8 mouse cellular contexts compared by ENCODE assay signal in genomic region chr2:34982096-34982724, GRCm38 (mm10). TPM values are rescaled to one million over a fixed set of nuclear protein-coding genes. Genes with fewer than 3 reads are reported as not detected.
DNase-seq lines count a peak whose midpoint lies in the region; ATAC-seq and TF ChIP-seq lines count a peak whose summit lies in the region.

No protein-coding gene starts in this region.

- H3K9me3 ChIP-seq in forebrain, embryonic 14.5 days (replicated peaks; ENCODE audit: control insufficient read depth, low read length) = no peaks in the 10 kb centered on the region
- no peaks in the 10 kb centered on the region for H3K9me3 ChIP-seq in forebrain, embryonic 12.5 days
- no peaks in the 10 kb centered on the region for H3K9me3 ChIP-seq in hindbrain, embryonic 15.5 days

- no peak overlapping the region for H3K4me3 ChIP-seq in forebrain, embryonic 14.5 days (ENCODE audit: low read depth, low read length)
- H3K4me3 ChIP-seq in forebrain, embryonic 12.5 days (replicated peaks) = no peak overlapping the region
- no peak overlapping the region for H3K4me3 ChIP-seq in hindbrain, embryonic 15.5 days
- H3K4me3 ChIP-seq in cerebellum, adult 2 months (replicated peaks; ENCODE audit: insufficient read depth, low read depth, low read length) = no peak overlapping the region

- TF ChIP-seq CTCF in cerebellum, adult 2 months (IDR thresholded peaks at IDR 0.05; ENCODE audit: borderline replicate concordance, insufficient read depth, low read depth, low read length) = no peak

- WGBS in forebrain, embryonic 14.5 days = 43% methylated on average over 14 of the region's 14 CpGs
- WGBS in forebrain, embryonic 12.5 days = 60% methylated on average over 14 of the region's 14 CpGs
- WGBS in hindbrain, embryonic 15.5 days = 50% methylated on average over 14 of the region's 14 CpGs
- 35% methylated on average over 14 of the region's 14 CpGs for WGBS in cerebellum, adult 2 months

- no peaks in the 10 kb centered on the region for H3K36me3 ChIP-seq in forebrain, embryonic 14.5 days (ENCODE audit: control insufficient read depth, insufficient read depth, low read length)
- no peaks in the 10 kb centered on the region for H3K36me3 ChIP-seq in forebrain, embryonic 12.5 days (replicated peaks)
- H3K36me3 ChIP-seq in hindbrain, embryonic 15.5 days = no peaks in the 10 kb centered on the region

- H3K4me2 ChIP-seq in forebrain, embryonic 14.5 days (ENCODE audit: low read length) = no peak overlapping the region
- H3K4me2 ChIP-seq in forebrain, embryonic 12.5 days = no peak overlapping the region
- H3K4me2 ChIP-seq in hindbrain, embryonic 15.5 days = no peak overlapping the region

- TF ChIP-seq POLR2A in cerebellum, adult 2 months (IDR thresholded peaks at IDR 0.05; ENCODE audit: borderline replicate concordance, insufficient read depth, low read length) = no peak

- H3K27me3 ChIP-seq in forebrain, embryonic 14.5 days (replicated peaks; ENCODE audit: control insufficient read depth, insufficient read depth, low read length) = no peaks in the 10 kb centered on the region
- no peaks in the 10 kb centered on the region for H3K27me3 ChIP-seq in forebrain, embryonic 12.5 days
- no peaks in the 10 kb centered on the region for H3K27me3 ChIP-seq in hindbrain, embryonic 15.5 days
- no peaks in the 10 kb centered on the region for H3K27me3 ChIP-seq in cerebellum, adult 2 months (ENCODE audit: control insufficient read depth, insufficient read depth, low read length)

- H3K9ac ChIP-seq in forebrain, embryonic 14.5 days (ENCODE audit: low read length) = no peak overlapping the region
- H3K9ac ChIP-seq in forebrain, embryonic 12.5 days = no peak overlapping the region
- H3K9ac ChIP-seq in hindbrain, embryonic 15.5 days = no peak overlapping the region

- peak; percentile 31 for DNase-seq in forebrain, embryonic 14.5 days (ENCODE audit: low spot score)
- peak; percentile 43 for DNase-seq in retina, postnatal 1 day
- no peak for DNase-seq in retina, embryonic 14.5 days (ENCODE audit: low spot score)
- DNase-seq in right cerebral cortex, postnatal 10 days (ENCODE audit: low spot score in 2 of 2) = peak; percentile 47 to 53
- no peak for DNase-seq in cerebellum, adult 2 months
- DNase-seq in spleen, postnatal 14 days (ENCODE audit: low spot score in 2 of 2) = no peak

- ATAC-seq in forebrain, embryonic 14.5 days = no peak; the same call in 1 of the 2 replicates
- ATAC-seq in forebrain, embryonic 12.5 days (ENCODE audit: low FRiP score) = no peak
- ATAC-seq in hindbrain, embryonic 15.5 days (ENCODE audit: low FRiP score, low read depth) = peak; percentile 42; the same call in 1 of the 2 replicates

- H3K27ac ChIP-seq in forebrain, embryonic 14.5 days (ENCODE audit: low read depth, low read length) = no peak overlapping the region
- H3K27ac ChIP-seq in forebrain, embryonic 12.5 days = no peak overlapping the region
- H3K27ac ChIP-seq in hindbrain, embryonic 15.5 days (replicated peaks) = 0 out of 2 replicates have a peak overlapping the region, but pooled peaks have one; percentile 8
- H3K27ac ChIP-seq in cerebellum, adult 2 months (ENCODE audit: insufficient read depth, low read length) = no peak overlapping the region

- H3K4me1 ChIP-seq in forebrain, embryonic 14.5 days (ENCODE audit: control insufficient read depth, insufficient read depth, low read length) = 0 out of 2 replicates have a peak, but pooled peaks cover 2% of the 10 kb centered on the region
- H3K4me1 ChIP-seq in forebrain, embryonic 12.5 days = peaks cover 13% of the 10 kb centered on the region
- H3K4me1 ChIP-seq in hindbrain, embryonic 15.5 days (replicated peaks) = peaks cover 12% of the 10 kb centered on the region
- peaks cover 5% of the 10 kb centered on the region for H3K4me1 ChIP-seq in cerebellum, adult 2 months (ENCODE audit: control insufficient read depth, insufficient read depth, low read length)

RNA-seq across cellular contexts. Expression of gene Traf1, which starts 20.6 kb away (rescaled TPM):
- polyA plus RNA-seq in forebrain, embryonic 14.5 days (2014; fragmentation: Nextera tagmentation; extraction: Ambion mirVana) = 0.42 and 0.76 TPM in 2 replicates
- 0.37 and 0.45 TPM in 2 replicates for polyA plus RNA-seq in forebrain, embryonic 12.5 days (2016; fragmentation: Nextera tagmentation; extraction: Ambion mirVana)
- polyA plus RNA-seq in hindbrain, embryonic 15.5 days (2015; fragmentation: Nextera tagmentation; extraction: Ambion mirVana) = 2.0 and 2.2 TPM in 2 replicates
- 8.4 and 9.1 TPM in 2 replicates for polyA plus RNA-seq in cerebellum, adult 2 months (2012; rRNA removed)

Comparison
In these comparisons a context has a peak if more than half of its experiments do, and no peak if none do; other contexts are left out.
1. DNase-seq: peak in forebrain, embryonic 14.5 days (single experiment), retina, postnatal 1 day (single experiment) and right cerebral cortex, postnatal 10 days (2 of 2); none in retina, embryonic 14.5 days (single experiment), cerebellum, adult 2 months (0 of 2) and spleen, postnatal 14 days (0 of 2).